Mouse (Mus musculus): Measurements from ENCODE around the gene Esrrg. TPM values are rescaled to one million over a fixed set of nuclear protein-coding genes. Genes with fewer than 3 reads are reported as not detected.

The Esrrg gene
- total and polyA plus RNA-seq, 2 experiments, result 1.1 to 4.2 TPM

GRCm38 (mm10) chr1:187609021-187609852 lies 646 bp downstream of the Esrrg start:
- H3K4me3 ChIP-seq (ENCODE audit: insufficient read depth, low read depth, low read length), result peak overlapping the region; percentile 66
- H3K27me3 ChIP-seq (ENCODE audit: control insufficient read depth, insufficient read depth, low read length), result peaks cover 16% of the 10 kb centered on the region
- TF ChIP-seq CTCF (IDR thresholded peaks at IDR 0.05; ENCODE audit: low read depth, low read length) (no peak), POLR2A (IDR thresholded peaks at IDR 0.05; ENCODE audit: extremely low read depth, insufficient read depth, low read length) (no peak)
- no peaks in the 10 kb centered on the region for H3K79me2 ChIP-seq (ENCODE audit: control insufficient read depth, insufficient read depth, low read length)
- peak overlapping the region; percentile 57 for H3K9ac ChIP-seq (ENCODE audit: low read depth, low read length)
- H3K4me1 ChIP-seq (ENCODE audit: control insufficient read depth, insufficient read depth, low read length), result peaks cover 13% of the 10 kb centered on the region
- DNase-seq (ENCODE audit: extremely low read depth, low read depth, low spot score), result peak; percentile 54
- H3K36me3 ChIP-seq (ENCODE audit: control insufficient read depth, insufficient read depth, low read length), result no peaks in the 10 kb centered on the region
- WGBS, result under 1% methylated on average over 72 of the region's 72 CpGs
- H3K27ac ChIP-seq (replicated peaks; ENCODE audit: insufficient read depth, low read depth, low read length), result no peak overlapping the region

DNA sequence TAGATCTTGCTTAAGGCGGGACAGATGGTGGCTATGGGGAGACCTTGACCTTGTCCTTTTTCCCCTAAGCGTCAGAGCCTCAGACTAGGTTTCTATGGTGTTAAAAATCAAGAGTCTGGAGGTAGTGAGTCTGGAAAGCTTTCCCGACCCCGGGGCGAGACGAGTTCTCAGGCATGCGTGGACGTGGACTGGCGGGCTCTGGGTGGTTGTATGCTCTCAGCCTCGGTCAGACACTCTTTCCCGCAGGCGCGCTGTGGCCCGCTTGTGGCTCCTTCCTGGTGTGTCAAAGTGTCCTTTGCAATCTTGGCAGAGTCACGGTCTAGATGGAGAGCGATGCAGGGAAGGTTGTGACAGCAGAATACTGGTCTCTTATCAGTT lies 1.3 kb downstream of the Esrrg start:
- Histone ChIP-seq H3K9ac (ENCODE audit: low read depth, low read length) (peak overlapping the region; percentile 57), H3K27me3 (ENCODE audit: control insufficient read depth, insufficient read depth, low read length) (peaks cover 16% of the 10 kb centered on the region), H3K36me3 (ENCODE audit: control insufficient read depth, insufficient read depth, low read length) (no peaks in the 10 kb centered on the region), H3K79me2 (ENCODE audit: control insufficient read depth, insufficient read depth, low read length) (no peaks in the 10 kb centered on the region), H3K4me1 (ENCODE audit: control insufficient read depth, insufficient read depth, low read length) (peaks cover 13% of the 10 kb centered on the region), H3K4me3 (ENCODE audit: insufficient read depth, low read depth, low read length) (peak overlapping the region; percentile 66), H3K27ac (replicated peaks; ENCODE audit: insufficient read depth, low read depth, low read length) (no peak overlapping the region)
- TF ChIP-seq POLR2A (IDR thresholded peaks at IDR 0.05; ENCODE audit: extremely low read depth, insufficient read depth, low read length) (no peak), CTCF (IDR thresholded peaks at IDR 0.05; ENCODE audit: low read depth, low read length) (no peak)
- 4% methylated on average over 16 of the region's 16 CpGs for WGBS
- peak; percentile 51 for DNase-seq (ENCODE audit: extremely low read depth, low read depth, low spot score)

DNA sequence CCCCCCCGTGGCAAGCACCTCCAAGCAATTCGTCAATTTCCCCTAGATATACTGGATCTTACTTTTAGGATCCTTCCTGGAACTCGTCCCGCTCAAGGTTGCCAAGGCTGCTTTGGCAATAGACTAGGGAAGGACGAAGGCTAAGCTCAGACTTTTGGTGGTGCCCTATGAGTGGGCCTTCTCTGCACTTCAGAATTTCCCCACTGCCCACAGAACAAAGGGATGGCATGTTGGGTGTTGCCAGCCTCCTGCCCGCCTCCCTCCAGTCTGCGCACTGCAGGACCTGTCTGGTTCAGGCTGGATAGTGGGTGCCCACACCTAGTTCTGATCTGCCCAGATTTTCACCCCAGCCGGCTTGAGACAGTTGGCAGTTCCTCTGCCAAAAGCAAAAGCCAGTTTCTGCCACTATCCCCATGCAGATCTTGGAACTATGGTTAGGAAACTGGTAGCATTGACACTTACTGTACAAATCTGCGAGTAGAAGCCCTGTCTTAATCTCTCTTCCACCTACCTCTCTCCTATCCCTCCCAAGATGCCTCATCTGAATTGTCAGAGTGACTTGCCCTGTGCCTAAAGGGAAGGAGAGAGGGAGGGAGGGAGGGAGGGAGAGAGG lies 1.9 kb downstream of the Esrrg start:
- Histone ChIP-seq H3K27me3 (ENCODE audit: control insufficient read depth, insufficient read depth, low read length) (peaks cover 13% of the 10 kb centered on the region), H3K79me2 (ENCODE audit: control insufficient read depth, insufficient read depth, low read length) (no peaks in the 10 kb centered on the region), H3K4me1 (ENCODE audit: control insufficient read depth, insufficient read depth, low read length) (peaks cover 13% of the 10 kb centered on the region), H3K36me3 (ENCODE audit: control insufficient read depth, insufficient read depth, low read length) (no peaks in the 10 kb centered on the region), H3K9ac (ENCODE audit: low read depth, low read length) (no peak overlapping the region), H3K27ac (replicated peaks; ENCODE audit: insufficient read depth, low read depth, low read length) (no peak overlapping the region), H3K4me3 (ENCODE audit: insufficient read depth, low read depth, low read length) (no peak overlapping the region)
- TF ChIP-seq POLR2A (IDR thresholded peaks at IDR 0.05; ENCODE audit: extremely low read depth, insufficient read depth, low read length) (no peak), CTCF (IDR thresholded peaks at IDR 0.05; ENCODE audit: low read depth, low read length) (no peak)
- WGBS, result 62% methylated on average over 9 of the region's 9 CpGs
- no peak for DNase-seq (ENCODE audit: extremely low read depth, low read depth, low spot score)

GRCm38 (mm10) chr1:187611925-187612324 lies 3.3 kb downstream of the Esrrg start:
- no peak overlapping the region for H3K4me3 ChIP-seq (ENCODE audit: insufficient read depth, low read depth, low read length)
- no peaks in the 10 kb centered on the region for H3K79me2 ChIP-seq (ENCODE audit: control insufficient read depth, insufficient read depth, low read length)
- WGBS, result 68% methylated on average over 5 of the region's 5 CpGs
- H3K36me3 ChIP-seq (ENCODE audit: control insufficient read depth, insufficient read depth, low read length), result no peaks in the 10 kb centered on the region
- peaks cover 13% of the 10 kb centered on the region for H3K4me1 ChIP-seq (ENCODE audit: control insufficient read depth, insufficient read depth, low read length)
- no peak overlapping the region for H3K27ac ChIP-seq (replicated peaks; ENCODE audit: insufficient read depth, low read depth, low read length)
- no peak for TF ChIP-seq POLR2A (IDR thresholded peaks at IDR 0.05; ENCODE audit: extremely low read depth, insufficient read depth, low read length)
- no peak for TF ChIP-seq CTCF (IDR thresholded peaks at IDR 0.05; ENCODE audit: low read depth, low read length)
- DNase-seq (ENCODE audit: extremely low read depth, low read depth, low spot score), result no peak
- H3K9ac ChIP-seq (ENCODE audit: low read depth, low read length), result no peak overlapping the region
- peaks cover 9% of the 10 kb centered on the region for H3K27me3 ChIP-seq (ENCODE audit: control insufficient read depth, insufficient read depth, low read length)

DNA sequence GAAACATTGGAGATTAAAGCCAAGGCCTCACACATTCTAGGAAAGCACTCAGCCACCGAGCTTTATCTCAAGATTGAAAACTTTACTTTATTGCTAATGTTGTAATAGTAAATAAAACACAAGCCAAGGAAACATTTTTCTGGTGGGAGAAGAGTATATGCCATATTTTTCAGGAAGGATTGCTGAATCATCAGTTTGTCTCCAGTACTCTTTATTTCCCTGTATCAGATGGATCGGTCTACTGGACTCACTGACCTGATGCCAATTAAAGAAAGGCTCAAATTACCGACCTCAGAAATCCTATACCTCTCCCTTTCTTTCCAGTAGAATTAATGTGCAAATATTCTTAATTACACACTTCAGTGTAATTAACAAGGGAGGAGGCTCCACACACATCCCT lies 4.7 kb downstream of the Esrrg start:
- peaks cover 10% of the 10 kb centered on the region for H3K4me1 ChIP-seq (ENCODE audit: control insufficient read depth, insufficient read depth, low read length)

GRCm38 (mm10) chr1:187623981-187624380 lies 15.4 kb downstream of the Esrrg start:
- H3K9ac ChIP-seq (ENCODE audit: low read depth, low read length), result no peak overlapping the region
- TF ChIP-seq CTCF (IDR thresholded peaks at IDR 0.05; ENCODE audit: low read depth, low read length) (no peak), POLR2A (IDR thresholded peaks at IDR 0.05; ENCODE audit: extremely low read depth, insufficient read depth, low read length) (no peak)
- no peaks in the 10 kb centered on the region for H3K27me3 ChIP-seq (ENCODE audit: control insufficient read depth, insufficient read depth, low read length)
- no peaks in the 10 kb centered on the region for H3K36me3 ChIP-seq (ENCODE audit: control insufficient read depth, insufficient read depth, low read length)
- DNase-seq (ENCODE audit: extremely low read depth, low read depth, low spot score), result no peak
- H3K79me2 ChIP-seq (ENCODE audit: control insufficient read depth, insufficient read depth, low read length), result no peaks in the 10 kb centered on the region
- no peak overlapping the region for H3K4me3 ChIP-seq (ENCODE audit: insufficient read depth, low read depth, low read length)
- H3K27ac ChIP-seq (replicated peaks; ENCODE audit: insufficient read depth, low read depth, low read length), result no peak overlapping the region
- H3K4me1 ChIP-seq (ENCODE audit: control insufficient read depth, insufficient read depth, low read length), result no peaks in the 10 kb centered on the region
- 38% methylated on average over 3 of the region's 3 CpGs for WGBS

More for the DNA sequence above, 4.7 kb downstream of the Esrrg start:
- no peak for DNase-seq (ENCODE audit: extremely low read depth, low read depth, low spot score)
- no peak overlapping the region for H3K9ac ChIP-seq (ENCODE audit: low read depth, low read length)
- H3K4me3 ChIP-seq (ENCODE audit: insufficient read depth, low read depth, low read length), result no peak overlapping the region
- H3K27me3 ChIP-seq (ENCODE audit: control insufficient read depth, insufficient read depth, low read length), result 0 out of 2 replicates have a peak, but pooled peaks cover 2% of the 10 kb centered on the region
- WGBS, result 61% methylated on average over 3 of the region's 3 CpGs
- TF ChIP-seq POLR2A (IDR thresholded peaks at IDR 0.05; ENCODE audit: extremely low read depth, insufficient read depth, low read length) (no peak), CTCF (IDR thresholded peaks at IDR 0.05; ENCODE audit: low read depth, low read length) (no peak)
- no peak overlapping the region for H3K27ac ChIP-seq (replicated peaks; ENCODE audit: insufficient read depth, low read depth, low read length)
- H3K36me3 ChIP-seq (ENCODE audit: control insufficient read depth, insufficient read depth, low read length), result no peaks in the 10 kb centered on the region
- H3K79me2 ChIP-seq (ENCODE audit: control insufficient read depth, insufficient read depth, low read length), result no peaks in the 10 kb centered on the region

Data from liver, adult 2 months (tissue).